Mouse (Mus musculus) MEL (cell line): ENCODE results near the gene Zbtb20.

Source experiments
- BHLHE40 ChIP-seq: IDR thresholded peaks from 2 replicates; pipeline ENCODE4 v1.6.1; 2012; ENCODE audit warnings: low read depth, mild to moderate bottlenecking, inconsistent platforms, low read length, improper control_type of control experiment, borderline replicate concordance
- CTCF ChIP-seq, 3 experiments: IDR thresholded peaks in 2 of 3; conservative IDR thresholded peaks in 1 of 3; 2 replicates each; pipeline ENCODE4 v1.5.1; 2011 to 2012; ENCODE audit warnings: low read length in 3 of 3, low read depth in 2 of 3, mild to moderate bottlenecking in 2 of 3, improper control_type of control experiment in 1 of 3, inconsistent platforms in 1 of 3, mixed read lengths in 1 of 3, moderate library complexity in 1 of 3; ENCODE audit not compliant: control insufficient read depth in 1 of 3, insufficient read depth in 1 of 3, poor library complexity in 1 of 3, severe bottlenecking in 1 of 3
- E2F4 ChIP-seq: IDR thresholded peaks from 2 replicates; pipeline ENCODE4 v1.6.1; 2011; ENCODE audit warnings: low read depth, low read length, improper control_type of control experiment, borderline replicate concordance
- EP300 ChIP-seq, 2 experiments: IDR thresholded peaks; 2 replicates each; pipeline ENCODE4 v1.6.1; 2011; ENCODE audit warnings: improper control_type of control experiment in 2 of 2, low read length in 2 of 2, low read depth in 1 of 2, mild to moderate bottlenecking in 1 of 2
- MAZ ChIP-seq: IDR thresholded peaks from 2 replicates; pipeline ENCODE4 v1.6.1; 2012; ENCODE audit warnings: low read depth, mild to moderate bottlenecking, inconsistent platforms, low read length, improper control_type of control experiment
- POLR2A ChIP-seq, 2 experiments: IDR thresholded peaks; 2 replicates each; pipeline ENCODE4 v1.6.1; 2011 to 2012; ENCODE audit warnings: low read length in 2 of 2, mild to moderate bottlenecking in 2 of 2, control low read depth in 1 of 2, improper control_type of control experiment in 1 of 2, low read depth in 1 of 2, moderate library complexity in 1 of 2; ENCODE audit not compliant: control insufficient read depth in 1 of 2, insufficient read depth in 1 of 2, poor library complexity in 1 of 2
- SIN3A ChIP-seq: IDR thresholded peaks from 2 replicates; pipeline ENCODE4 v1.6.1; 2012; ENCODE audit warnings: low read length, improper control_type of control experiment, inconsistent platforms
- USF1 ChIP-seq: IDR thresholded peaks from 2 replicates; pipeline ENCODE4 v1.6.1; 2014; ENCODE audit warnings: low read depth, mild to moderate bottlenecking, inconsistent platforms, low read length, improper control_type of control experiment, moderate library complexity
- ZC3H11A ChIP-seq: IDR thresholded peaks from 2 replicates; pipeline ENCODE4 v1.6.1; 2012; ENCODE audit warnings: low read depth, mild to moderate bottlenecking, inconsistent platforms, low read length, improper control_type of control experiment

GRCm38 (mm10) chr16:43090188-43090587, 214.5 kb downstream of the Zbtb20 start:
- TF ChIP-seq CTCF (IDR thresholded peaks at IDR 0.05 in 2 of 3, conservative IDR thresholded peaks at IDR 0.05 in 1 of 3; ENCODE audit: control insufficient read depth in 1 of 3, insufficient read depth in 1 of 3, low read depth in 2 of 3, low read length in 3 of 3, poor library complexity in 1 of 3, severe bottlenecking in 1 of 3), result no peak
- TF ChIP-seq EP300 (IDR thresholded peaks at IDR 0.05; ENCODE audit: low read depth in 1 of 2, low read length in 2 of 2), result no peak
- TF ChIP-seq BHLHE40, result no peak
- no peak for TF ChIP-seq E2F4
- TF ChIP-seq POLR2A (IDR thresholded peaks at IDR 0.05; ENCODE audit: control insufficient read depth in 1 of 2, insufficient read depth in 1 of 2, low read depth in 1 of 2, low read length in 2 of 2, poor library complexity in 1 of 2), result no peak
- TF ChIP-seq MAZ, result no peak
- no peak for TF ChIP-seq ZC3H11A
- TF ChIP-seq SIN3A, result no peak
- TF ChIP-seq USF1, result no peak
